Mouse (Mus musculus) midbrain, embryonic 14.5 days (tissue): ENCODE data around the gene Pold3. TPM values are rescaled to one million over a fixed set of nuclear protein-coding genes. Genes with fewer than 3 reads are reported as not detected.
A peak's percentile ranks its signal among the peaks of the same experiment; 100 is the strongest.

Experiments
- ATAC-seq: fragments of 200-750 bp; cut with Nextera tagmentation; 2 replicates; pipeline ENCODE4 v1.8.0; 2017; ENCODE audit warnings: moderate number of reproducible peaks, moderate library complexity; ENCODE audit not compliant: low FRiP score, low TSS enrichment
- DNase-seq: peaks from one replicate; pipeline ENCODE4 v3.0.0-alpha.2; 2015
- H3K27ac ChIP-seq: fragments of 300-500 bp; sonication (generic); replicated peaks from 2 replicates; pipeline ENCODE4 v1.5.1; 2014; ENCODE audit warnings: mild to moderate bottlenecking, low read depth, low read length, moderate library complexity
- H3K27me3 ChIP-seq: fragments of 300-500 bp; sonication (generic); 2 replicates; pipeline ENCODE4 v1.6.1; 2014; ENCODE audit warnings: low read length, control low read depth, mixed read lengths; ENCODE audit not compliant: control insufficient read depth, insufficient read depth
- H3K36me3 ChIP-seq: fragments of 300-500 bp; sonication (generic); 2 replicates; pipeline ENCODE4 v1.6.1; 2014; ENCODE audit warnings: low read length, control low read depth; ENCODE audit not compliant: control insufficient read depth, insufficient read depth
- H3K4me1 ChIP-seq: fragments of 300-500 bp; sonication (generic); 2 replicates; pipeline ENCODE4 v1.6.1; 2014; ENCODE audit warnings: mild to moderate bottlenecking, antibody characterized with exemption, low read length, control low read depth; ENCODE audit not compliant: control insufficient read depth, insufficient read depth
- H3K4me2 ChIP-seq: fragments of 300-500 bp; sonication (generic); 2 replicates; pipeline ENCODE4 v1.6.1; 2014; ENCODE audit warnings: mild to moderate bottlenecking, low read length, moderate library complexity
- H3K4me3 ChIP-seq: fragments of 300-500 bp; sonication (generic); replicated peaks from 2 replicates; pipeline ENCODE4 v1.5.1; 2014; ENCODE audit warnings: low read depth, low read length
- H3K9ac ChIP-seq: fragments of 300-500 bp; sonication (generic); replicated peaks from 2 replicates; pipeline ENCODE4 v1.6.1; 2014; ENCODE audit warnings: mild to moderate bottlenecking, low read length, moderate library complexity
- H3K9me3 ChIP-seq: fragments of 300-500 bp; sonication (generic); 2 replicates; pipeline ENCODE4 v1.6.1; 2016; ENCODE audit warnings: low read length, control low read depth, mixed read lengths; ENCODE audit not compliant: control insufficient read depth
- WGBS: fragments of 180-500 bp; shearing (Covaris S2); extraction: QIAGEN DNeasy Blood & Tissue Kit; methylation state at CpG from one replicate; pipeline ENCODE4 v1.1.7; 2014; 5-methylcytosine and 5-hydroxymethylcytosine counted together
- polyA plus RNA-seq: library from polyadenylated mRNA; unstranded; fragments of >200 nt; fragmentation: Nextera tagmentation; extraction: Ambion mirVana; gene quantifications from 2 replicates; pipeline ENCODE4 v1.2.1, GENCODE M21; 2014

Pold3 gene
- polyA plus RNA-seq, 1 experiment from 2014 or later = 47.5 TPM

DNA sequence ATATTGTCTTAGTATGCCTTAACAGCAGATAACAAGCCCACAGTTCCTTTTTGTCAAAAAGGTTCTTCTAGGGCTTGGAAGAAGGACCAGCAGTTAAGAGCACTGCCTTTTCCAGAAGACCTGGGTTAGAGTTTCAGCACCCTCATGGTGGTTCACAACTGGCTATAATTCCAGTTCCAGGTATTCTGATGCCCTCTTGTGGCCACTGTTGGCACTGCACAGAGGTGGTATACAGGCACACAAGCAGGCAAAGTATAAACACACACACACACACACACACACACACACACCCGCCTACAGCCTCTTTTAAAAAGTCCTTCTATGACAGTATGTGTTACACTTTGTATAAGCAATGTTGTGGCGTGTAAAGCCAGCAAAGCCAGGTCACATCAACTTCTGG is 2.8 kb upstream of the Pold3 start:
- peaks cover 8% of the 10 kb centered on the region for H3K4me1 ChIP-seq
- H3K27me3 ChIP-seq = no peaks in the 10 kb centered on the region
- DNase-seq (peak; percentile 36), ATAC-seq (no peak)
- WGBS = 83% methylated on average over 2 of the region's 2 CpGs
- H3K9ac ChIP-seq = no peak overlapping the region
- H3K27ac ChIP-seq = no peak overlapping the region
- no peak overlapping the region for H3K4me3 ChIP-seq
- no peaks in the 10 kb centered on the region for H3K36me3 ChIP-seq
- H3K9me3 ChIP-seq = no peaks in the 10 kb centered on the region
- no peak overlapping the region for H3K4me2 ChIP-seq

DNA sequence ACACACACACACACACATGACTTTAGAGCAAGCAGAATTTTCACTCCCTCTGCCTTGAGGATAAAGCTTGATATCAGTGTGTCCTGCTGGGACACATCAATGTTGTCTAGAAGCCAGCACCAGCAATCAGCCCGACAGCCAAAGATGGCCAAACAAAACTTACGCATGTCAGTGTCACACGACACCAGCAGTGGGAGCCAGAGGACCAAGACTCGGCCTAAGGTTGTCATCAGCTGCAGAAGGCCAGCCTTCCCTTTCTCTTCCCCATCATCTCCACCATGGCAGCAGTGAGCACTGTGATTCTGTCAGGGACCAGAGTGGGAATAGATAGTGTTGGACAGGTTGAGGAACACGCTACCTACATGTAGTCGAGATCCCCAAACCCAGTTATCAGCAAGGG is 2.1 kb upstream of the Pold3 start:
- Histone ChIP-seq H3K36me3 (peaks cover 7% of the 10 kb centered on the region), H3K9me3 (no peaks in the 10 kb centered on the region), H3K27ac (no peak overlapping the region), H3K4me3 (no peak overlapping the region), H3K4me1 (peaks cover 8% of the 10 kb centered on the region), H3K27me3 (no peaks in the 10 kb centered on the region), H3K9ac (no peak overlapping the region), H3K4me2 (no peak overlapping the region)
- WGBS = 65% methylated on average over 6 of the region's 6 CpGs
- DNase-seq (peak; percentile 54), ATAC-seq (no peak)

- H3K36me3 ChIP-seq = peaks cover 23% of the 10 kb centered on the region
- H3K4me1 ChIP-seq = peaks cover 8% of the 10 kb centered on the region
- WGBS = under 1% methylated on average over 25 of the region's 25 CpGs
- peak overlapping the region; percentile 97 for H3K4me3 ChIP-seq
- DNase-seq (peak; percentile 56), ATAC-seq (peak; percentile 47; the same call in 1 of the 2 replicates)
- peak overlapping the region; percentile 80 for H3K9ac ChIP-seq
- H3K9me3 ChIP-seq = no peaks in the 10 kb centered on the region
- no peaks in the 10 kb centered on the region for H3K27me3 ChIP-seq
- peak overlapping the region; percentile 80 for H3K27ac ChIP-seq
- peak overlapping the region; percentile 81 for H3K4me2 ChIP-seq
These were observed 539 bp downstream of the Pold3 start for GRCm38 (mm10) chr7:100120791-100121261.

GRCm38 (mm10) chr7:100114279-100114678 is 7.1 kb downstream of the Pold3 start:
- H3K27me3 ChIP-seq = no peaks in the 10 kb centered on the region
- ATAC-seq (no peak), DNase-seq (no peak)
- WGBS = 94% methylated on average over 6 of the region's 6 CpGs
- no peaks in the 10 kb centered on the region for H3K4me1 ChIP-seq
- H3K4me2 ChIP-seq = no peak overlapping the region
- H3K36me3 ChIP-seq = peaks cover 65% of the 10 kb centered on the region
- no peaks in the 10 kb centered on the region for H3K9me3 ChIP-seq
- no peak overlapping the region for H3K4me3 ChIP-seq
- no peak overlapping the region for H3K9ac ChIP-seq
- H3K27ac ChIP-seq = no peak overlapping the region

- DNase-seq (no peak), ATAC-seq (no peak)
- H3K4me1 ChIP-seq = no peaks in the 10 kb centered on the region
- H3K27ac ChIP-seq = no peak overlapping the region
- no peak overlapping the region for H3K9ac ChIP-seq
- no peaks in the 10 kb centered on the region for H3K27me3 ChIP-seq
- no peaks in the 10 kb centered on the region for H3K9me3 ChIP-seq
- H3K36me3 ChIP-seq = peaks cover 65% of the 10 kb centered on the region
- WGBS = 85% methylated on average over 7 of the region's 7 CpGs
- H3K4me3 ChIP-seq = no peak overlapping the region
- H3K4me2 ChIP-seq = no peak overlapping the region
These were observed 7.5 kb downstream of the Pold3 start for GRCm38 (mm10) chr7:100113821-100114220.

DNA sequence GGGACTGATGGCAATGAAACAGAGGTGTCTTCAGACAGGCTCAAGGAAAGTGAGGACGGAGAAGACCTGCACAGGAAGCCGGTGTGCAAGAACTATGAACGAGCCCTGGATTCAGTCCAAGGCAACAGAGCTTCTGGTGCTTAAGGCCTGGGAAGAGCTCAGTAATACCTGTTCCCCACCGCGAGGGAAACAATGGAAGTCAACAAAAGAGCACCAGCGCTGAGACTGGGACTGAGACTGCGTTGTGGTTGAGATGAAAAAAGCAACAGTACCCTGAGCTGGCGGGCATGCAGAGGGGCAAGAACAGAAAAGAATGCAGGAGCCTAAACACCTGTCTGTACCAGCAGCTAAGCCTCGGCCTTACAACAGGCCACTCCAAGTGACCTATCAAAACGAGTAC is 9.9 kb downstream of the Pold3 start:
- Histone ChIP-seq H3K4me3 (no peak overlapping the region), H3K27me3 (no peaks in the 10 kb centered on the region), H3K4me2 (no peak overlapping the region), H3K27ac (no peak overlapping the region), H3K36me3 (peaks cover 60% of the 10 kb centered on the region), H3K9ac (no peak overlapping the region), H3K9me3 (no peaks in the 10 kb centered on the region), H3K4me1 (no peaks in the 10 kb centered on the region)
- ATAC-seq (no peak), DNase-seq (no peak)
- 80% methylated on average over 10 of the region's 10 CpGs for WGBS

DNA sequence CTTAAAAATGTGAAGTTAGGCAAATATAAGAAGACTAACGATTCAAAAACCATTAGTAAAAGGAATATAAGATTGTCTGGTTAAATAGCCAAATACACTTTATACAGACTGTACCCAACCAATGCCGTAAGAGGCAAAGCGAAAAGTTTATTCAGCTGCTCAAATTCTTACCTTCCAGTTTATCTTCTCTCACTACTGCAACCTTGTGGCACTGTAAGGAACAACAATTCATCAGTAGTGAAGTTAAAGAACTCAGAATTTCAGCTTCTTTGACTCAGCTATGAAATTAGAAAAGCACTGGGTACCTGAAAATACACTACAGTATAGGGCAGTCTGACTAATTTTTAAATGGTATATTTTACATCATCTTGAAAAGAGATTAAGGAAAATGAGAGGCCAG is 13.0 kb downstream of the Pold3 start:
- Histone ChIP-seq H3K27me3 (no peaks in the 10 kb centered on the region), H3K9ac (no peak overlapping the region), H3K36me3 (peaks cover 68% of the 10 kb centered on the region), H3K4me3 (no peak overlapping the region), H3K27ac (no peak overlapping the region), H3K9me3 (no peaks in the 10 kb centered on the region), H3K4me1 (no peaks in the 10 kb centered on the region), H3K4me2 (no peak overlapping the region)
- DNase-seq (peak; percentile 82), ATAC-seq (no peak)
- 81% methylated on average over 3 of the region's 3 CpGs for WGBS

DNA sequence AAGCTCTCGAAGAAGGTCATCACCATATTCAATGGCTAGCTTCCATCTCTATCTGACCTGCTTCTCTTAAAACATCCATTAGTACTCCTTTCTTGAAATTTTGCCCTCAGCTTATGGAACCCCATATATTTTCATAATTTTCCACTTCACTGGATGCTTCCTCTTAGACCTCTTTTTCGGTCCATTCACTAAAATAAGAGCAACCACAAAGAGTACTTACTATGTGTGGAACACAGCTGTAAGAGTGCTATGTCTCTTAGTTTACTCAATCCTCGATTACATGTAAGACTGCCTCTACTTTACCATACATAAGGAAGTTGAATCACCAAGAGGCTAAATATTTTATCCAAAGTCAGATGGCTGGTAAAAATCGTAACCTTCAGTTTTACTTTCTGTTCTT is 16.7 kb downstream of the Pold3 start:
- WGBS = 96% methylated on average over 4 of the region's 4 CpGs
- Histone ChIP-seq H3K4me2 (no peak overlapping the region), H3K36me3 (peaks cover 81% of the 10 kb centered on the region), H3K4me1 (no peaks in the 10 kb centered on the region), H3K9me3 (no peaks in the 10 kb centered on the region), H3K27me3 (no peaks in the 10 kb centered on the region), H3K9ac (no peak overlapping the region), H3K27ac (no peak overlapping the region), H3K4me3 (no peak overlapping the region)
- DNase-seq (no peak), ATAC-seq (no peak)

DNA sequence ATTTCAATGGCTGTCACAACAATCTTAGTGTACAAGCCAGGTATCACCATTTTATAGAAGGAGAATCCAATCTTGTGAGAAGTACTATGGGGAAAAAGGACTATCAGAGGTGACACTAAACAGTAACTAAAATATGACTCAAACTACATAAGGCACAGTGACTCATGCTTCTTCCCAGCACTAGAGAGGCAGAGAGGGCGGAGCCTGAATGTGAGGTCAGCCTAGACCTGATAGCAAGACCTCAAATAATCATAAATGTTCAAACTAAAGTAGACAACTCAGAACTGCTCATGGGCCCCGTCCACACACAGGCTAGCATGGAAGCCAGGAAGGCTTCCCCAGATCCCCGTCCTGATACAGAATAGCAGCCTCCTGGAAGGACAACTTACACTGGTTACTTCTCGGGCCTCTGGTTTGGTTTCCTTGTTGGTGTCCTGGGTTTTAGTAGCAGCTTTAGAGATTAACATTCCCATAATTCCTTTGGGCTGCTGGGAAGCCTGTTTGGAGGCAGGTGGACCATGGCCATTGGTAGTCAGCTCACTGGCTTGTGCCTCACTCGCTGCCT is 21.3 kb downstream of the Pold3 start:
- ATAC-seq (no peak), DNase-seq (no peak)
- Histone ChIP-seq H3K36me3 (peaks cover 80% of the 10 kb centered on the region), H3K27ac (no peak overlapping the region), H3K4me2 (no peak overlapping the region), H3K27me3 (no peaks in the 10 kb centered on the region), H3K9me3 (no peaks in the 10 kb centered on the region), H3K9ac (no peak overlapping the region), H3K4me3 (no peak overlapping the region), H3K4me1 (no peaks in the 10 kb centered on the region)
- WGBS = 92% methylated on average over 5 of the region's 5 CpGs
